Mouse (Mus musculus): Measurements from ENCODE around the gene Slc25a33. TPM values are rescaled to one million over a fixed set of nuclear protein-coding genes. Genes with fewer than 3 reads are reported as not detected.

Gene Slc25a33
- polyA plus RNA-seq, 1 experiment, result 6.9 TPM

DNA sequence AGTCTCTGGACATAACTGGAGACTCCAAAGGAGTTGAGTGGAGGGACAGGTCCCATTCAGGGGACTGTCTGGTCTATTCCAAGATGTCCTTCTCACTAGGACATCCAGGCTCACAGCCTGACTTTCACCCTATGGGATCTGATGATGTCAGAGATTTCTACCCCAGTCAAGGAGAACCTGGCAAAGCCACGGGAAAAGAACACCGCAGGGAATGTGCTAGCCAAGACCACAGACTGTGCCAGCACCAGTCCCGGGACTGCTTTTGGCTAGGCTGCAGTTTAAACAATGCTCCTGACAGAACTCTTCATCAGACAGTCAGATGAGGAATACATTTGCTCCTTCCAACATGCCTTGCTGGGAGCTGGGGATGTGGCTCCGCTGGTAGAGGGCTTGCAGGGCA lies 74.1 kb downstream of the Slc25a33 start:
- no peak for TF ChIP-seq GATA1 (IDR thresholded peaks at IDR 0.05; ENCODE audit: low read length)

DNA sequence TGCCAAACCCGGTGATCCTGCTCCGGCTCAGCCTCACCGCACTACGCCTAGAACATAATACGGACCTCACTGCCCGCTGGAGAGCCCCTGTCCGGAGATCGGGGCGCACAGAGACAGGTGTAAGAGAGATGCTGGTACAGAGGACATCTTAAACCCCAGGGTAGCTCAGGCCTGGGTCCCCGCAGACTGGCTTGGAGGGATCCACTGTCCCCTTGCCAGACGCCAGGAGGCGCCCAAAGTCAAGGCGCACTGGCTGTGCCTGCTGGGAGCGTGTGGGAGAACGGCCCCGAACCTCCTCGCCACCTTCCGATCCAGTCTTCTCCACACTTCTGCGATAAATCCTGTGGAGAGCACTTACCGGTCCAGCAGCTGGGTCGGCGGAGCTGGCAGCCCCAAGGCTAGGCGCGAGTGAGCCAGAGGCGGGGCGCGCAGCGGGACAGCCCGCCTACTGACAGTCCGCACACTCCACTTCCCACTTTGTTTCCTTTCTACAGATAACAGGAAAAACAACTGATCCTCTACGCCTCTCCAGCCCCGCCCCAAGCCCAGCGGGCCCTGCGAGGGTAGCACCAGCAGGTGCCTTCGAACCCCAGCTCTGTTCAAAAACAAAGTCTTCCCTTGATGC lies 75.8 kb downstream of the Slc25a33 start:
- no peak for TF ChIP-seq GATA1 (IDR thresholded peaks at IDR 0.05; ENCODE audit: low read length)

DNA sequence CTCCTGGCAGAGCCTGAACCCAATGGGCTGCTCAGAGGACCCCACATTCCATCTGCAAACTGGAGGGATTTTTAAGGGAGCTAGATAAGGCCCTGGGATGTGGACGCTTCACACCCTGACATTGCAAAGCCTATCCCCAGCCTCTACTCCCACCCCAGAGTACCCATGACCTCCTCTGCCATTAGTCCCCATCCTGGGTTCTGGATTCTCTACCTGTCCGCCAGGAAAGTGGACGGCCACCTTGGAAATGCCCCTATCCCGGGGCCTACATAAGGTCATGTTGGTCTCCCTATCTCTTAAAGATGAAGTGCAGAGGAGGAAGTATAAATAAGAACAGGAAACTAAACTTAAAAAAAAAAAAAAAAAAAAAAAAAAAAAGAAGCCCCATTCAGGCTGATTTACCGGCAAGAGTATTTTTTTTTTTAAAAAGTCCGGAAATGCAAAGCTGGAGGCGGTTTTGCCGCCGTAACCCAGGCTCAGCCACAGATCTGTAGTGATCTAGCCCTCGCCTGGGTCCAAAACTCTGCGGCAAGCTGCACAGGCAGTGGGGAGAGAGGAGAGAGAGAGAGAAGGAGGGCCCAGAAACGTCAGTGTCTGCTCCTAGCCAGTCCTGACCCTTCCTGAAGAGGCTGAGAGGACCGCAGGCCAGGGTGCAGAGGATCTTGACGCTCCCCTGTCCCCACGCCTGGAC lies 76.4 kb downstream of the Slc25a33 start:
- no peak for TF ChIP-seq GATA1 (IDR thresholded peaks at IDR 0.05; ENCODE audit: low read length)

DNA sequence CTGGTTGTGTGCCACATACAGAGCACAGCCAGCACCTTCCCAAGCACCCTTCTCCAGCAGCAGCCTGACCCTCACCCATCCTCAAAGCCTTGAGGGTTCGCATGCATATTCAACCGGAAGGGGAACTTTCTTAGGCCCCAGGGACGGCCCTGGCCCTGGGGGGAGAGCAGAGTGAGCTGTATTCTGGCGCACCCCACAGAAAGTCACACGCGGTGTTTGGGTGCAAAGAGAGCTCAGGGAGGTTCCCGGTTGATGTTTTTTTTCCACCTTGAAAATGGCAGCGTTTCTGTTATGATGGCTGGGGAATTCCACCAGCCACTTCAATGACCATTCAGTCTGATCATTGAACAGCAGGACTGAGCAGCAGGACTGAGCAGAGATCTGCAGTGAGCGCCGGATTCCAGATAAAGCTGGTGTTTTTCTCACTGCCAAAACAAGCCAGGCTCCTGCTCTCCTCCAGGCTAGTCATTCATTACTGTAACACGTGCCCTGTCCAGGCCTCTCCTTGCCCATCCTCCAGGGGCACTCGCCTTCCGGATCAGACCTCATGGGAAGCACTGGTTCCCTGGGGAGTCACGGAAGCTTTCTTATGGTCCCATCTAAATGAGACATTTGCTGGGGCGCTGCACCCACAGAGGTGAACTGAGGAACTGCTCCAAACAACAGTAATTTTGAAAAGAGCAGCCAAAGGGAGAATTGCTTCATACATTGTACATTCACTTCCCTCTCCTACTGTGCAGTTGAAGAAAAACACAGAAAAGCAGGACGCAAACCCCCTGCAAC lies 77.7 kb downstream of the Slc25a33 start:
- TF ChIP-seq GATA1 (IDR thresholded peaks at IDR 0.05; ENCODE audit: low read length), result no peak

Other genes starting within 250 kb of the Slc25a33 start
- 0.89 and 0.90 TPM in 2 replicates for gene Clstn1, start 187.8 kb downstream of the Slc25a33 start, polyA plus RNA-seq (2012)
- 22.4 and 27.4 TPM in 2 replicates for gene Pik3cd, start 71.7 kb downstream of the Slc25a33 start, polyA plus RNA-seq (2012)
- 28.6 and 29.1 TPM in 2 replicates for gene Tmem201, start 36.2 kb downstream of the Slc25a33 start, polyA plus RNA-seq (2012)
- 0.03 TPM in 2 replicates for gene Spsb1, start 180.8 kb upstream of the Slc25a33 start, polyA plus RNA-seq (2012)
- gene H6pd, start 234.7 kb upstream of the Slc25a33 start, polyA plus RNA-seq (2012), result 0.63 and 0.70 TPM in 2 replicates

Measured in G1E-ER4 (cell line).